Mouse (Mus musculus) spleen, adult 2 months (tissue): ENCODE data around the gene Man2a1.

Experiments
- CTCF ChIP-seq: fragments of 200-500 bp; IDR thresholded peaks from 2 replicates; pipeline ENCODE4 v1.5.1; 2011; ENCODE audit warnings: mild to moderate bottlenecking, inconsistent platforms; ENCODE audit not compliant: insufficient read depth, insufficient read length, insufficient replicate concordance; ENCODE audit errors: extremely low read depth
- POLR2A ChIP-seq: fragments of 200-500 bp; IDR thresholded peaks from 2 replicates; pipeline ENCODE4 v1.6.1; 2011; ENCODE audit warnings: low read depth, low read length, inconsistent platforms

DNA sequence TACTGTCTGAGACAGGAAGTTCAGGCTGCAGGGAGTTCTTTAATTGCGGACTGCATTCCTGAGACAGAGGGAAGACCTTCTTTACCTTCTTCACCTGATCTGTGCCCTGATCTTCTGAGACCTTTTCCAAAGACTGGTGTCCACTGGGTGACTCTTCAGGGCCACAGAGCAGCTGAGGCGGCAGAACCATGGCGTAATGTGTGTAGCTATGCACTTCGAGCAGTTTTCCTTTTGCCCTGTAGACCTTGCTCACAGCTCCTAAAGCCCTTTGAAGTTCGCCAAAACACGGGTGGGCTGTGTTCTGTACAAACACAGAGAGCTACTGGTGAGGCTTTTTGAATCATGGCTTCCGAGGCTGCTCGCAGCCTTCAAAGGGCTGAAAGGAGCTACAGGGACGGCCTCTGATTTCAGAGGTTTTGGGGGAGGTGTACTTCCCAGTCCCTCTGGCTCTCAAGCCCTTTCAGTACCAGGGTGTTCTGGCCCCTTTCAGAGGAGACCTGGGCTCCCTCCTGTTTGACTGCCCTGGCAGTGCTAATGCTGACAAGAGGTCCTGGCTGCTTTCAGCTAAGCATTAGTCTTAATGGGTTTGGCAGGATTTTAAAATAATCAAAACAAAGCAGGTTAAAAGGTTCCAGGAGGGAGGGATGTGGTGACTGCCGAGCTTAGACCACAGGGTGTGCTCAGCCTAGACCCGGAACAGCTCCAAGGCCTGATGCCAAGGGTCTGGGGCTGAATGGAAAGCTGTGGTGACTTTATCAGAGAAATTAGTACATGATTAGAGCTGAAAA is 201.8 kb downstream of the Man2a1 start:
- no peak for TF ChIP-seq POLR2A
- TF ChIP-seq CTCF = no peak
